Mouse (Mus musculus) liver, embryonic 16.5 days (tissue): ENCODE results near the gene Gm5767. TPM values are rescaled to one million over a fixed set of nuclear protein-coding genes. Genes with fewer than 3 reads are reported as not detected.

Experiments used
- ATAC-seq: fragments of 200-750 bp; cut with Nextera tagmentation; 2 replicates; pipeline ENCODE4 v1.8.0; 2017; ENCODE audit warnings: low read depth, mild to moderate bottlenecking, moderate number of reproducible peaks, moderate library complexity
- H3K27ac ChIP-seq: fragments of 300-500 bp; sonication (generic); 2 replicates; pipeline ENCODE4 v1.5.1; 2014; ENCODE audit warnings: mild to moderate bottlenecking, low read length
- H3K27me3 ChIP-seq: fragments of 300-500 bp; sonication (generic); 2 replicates; pipeline ENCODE4 v1.6.1; 2014; ENCODE audit warnings: low read depth, low read length, mixed read lengths; ENCODE audit not compliant: control insufficient read depth, insufficient read depth
- H3K36me3 ChIP-seq: fragments of 300-500 bp; sonication (generic); 2 replicates; pipeline ENCODE4 v1.6.1; 2014; ENCODE audit warnings: mild to moderate bottlenecking; ENCODE audit not compliant: control insufficient read depth, insufficient read depth
- H3K4me1 ChIP-seq: fragments of 300-500 bp; sonication (generic); 2 replicates; pipeline ENCODE4 v1.6.1; 2014; ENCODE audit warnings: low read depth, low read length, mixed read lengths; ENCODE audit not compliant: control insufficient read depth
- H3K4me2 ChIP-seq: fragments of 300-500 bp; sonication (generic); 2 replicates; pipeline ENCODE4 v1.6.1; 2014; ENCODE audit warnings: low read depth, low read length, mixed read lengths
- H3K4me3 ChIP-seq: fragments of 300-500 bp; sonication (generic); 2 replicates; pipeline ENCODE4 v1.5.1; 2014; ENCODE audit warnings: low read depth, mild to moderate bottlenecking, low read length
- H3K9ac ChIP-seq: fragments of 300-500 bp; sonication (generic); 2 replicates; pipeline ENCODE4 v1.6.1; 2014; ENCODE audit warnings: low read depth, low read length
- H3K9me3 ChIP-seq: fragments of 300-500 bp; sonication (generic); replicated peaks from 2 replicates; pipeline ENCODE4 v1.6.1; 2016; ENCODE audit warnings: low read length; ENCODE audit not compliant: control insufficient read depth
- WGBS: fragments of 180-500 bp; shearing (Covaris S2); extraction: QIAGEN DNeasy Blood & Tissue Kit; methylation state at CpG from one replicate; pipeline ENCODE4 v1.1.7; 2014; ENCODE audit not compliant: insufficient replicate concordance; 5-methylcytosine and 5-hydroxymethylcytosine counted together
- polyA plus RNA-seq: library from polyadenylated mRNA; unstranded; fragments of >200 nt; fragmentation: Nextera tagmentation; extraction: Ambion mirVana; gene quantifications from 2 replicates; pipeline ENCODE4 v1.2.1, GENCODE M21; 2015

Gene Gm5767
- polyA plus RNA-seq, 1 experiment from 2014 or later = not detected

GRCm38 (mm10) chr16:8685087-8685486 is 4.5 kb downstream of the Gm5767 start:
- peaks cover 27% of the 10 kb centered on the region for H3K36me3 ChIP-seq
- ATAC-seq = no peak
- H3K9me3 ChIP-seq = no peaks in the 10 kb centered on the region
- no peak overlapping the region for H3K4me3 ChIP-seq
- no peaks in the 10 kb centered on the region for H3K27me3 ChIP-seq
- H3K4me2 ChIP-seq = no peak overlapping the region
- peak overlapping the region; percentile 96; the same call in 1 of the 2 replicates for H3K27ac ChIP-seq
- peaks cover 55% of the 10 kb centered on the region for H3K4me1 ChIP-seq
- 66% methylated on average over 4 of the region's 4 CpGs for WGBS
- peak overlapping the region; percentile 40 for H3K9ac ChIP-seq

DNA sequence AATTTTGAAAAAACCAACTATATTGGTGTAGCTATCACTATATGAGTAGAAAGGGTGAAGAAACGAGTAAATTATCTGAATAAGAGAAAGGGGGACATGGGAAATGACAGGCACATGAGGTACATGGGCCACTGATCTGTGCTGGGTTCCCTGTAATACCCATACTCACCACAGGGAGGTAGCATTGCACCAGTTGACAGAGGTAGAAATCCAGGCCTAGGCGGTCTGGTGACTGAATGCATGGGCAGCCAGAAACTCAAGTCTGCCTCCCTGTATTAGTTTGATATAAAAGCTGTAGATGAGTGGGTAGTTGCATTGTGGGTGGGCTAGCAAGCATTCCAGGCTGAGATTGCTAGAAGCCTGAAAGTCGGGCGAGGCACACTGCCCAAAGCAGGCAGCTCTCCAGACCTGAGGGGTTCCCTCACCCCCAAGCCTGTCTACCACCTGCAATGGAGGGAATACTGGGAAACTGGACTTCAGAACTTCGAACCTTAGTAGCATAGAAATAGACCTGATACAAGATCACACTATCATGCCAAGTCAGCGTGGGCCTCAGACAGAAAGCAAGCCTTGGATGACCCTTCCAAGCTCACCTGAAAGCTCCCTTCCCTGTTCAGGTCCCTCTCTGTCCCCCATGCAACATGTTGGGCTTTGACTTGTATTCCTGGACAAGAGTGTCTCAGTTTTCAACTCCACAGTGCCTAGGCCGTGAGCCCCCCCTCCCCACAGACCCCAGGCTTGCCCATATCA is 5.7 kb downstream of the Gm5767 start:
- peak overlapping the region; percentile 96 for H3K27ac ChIP-seq
- H3K9ac ChIP-seq = peak overlapping the region; percentile 80
- H3K4me3 ChIP-seq = peak overlapping the region; percentile 49
- peak; percentile 49 for ATAC-seq
- WGBS = 15% methylated on average over 7 of the region's 7 CpGs
- H3K9me3 ChIP-seq = no peaks in the 10 kb centered on the region
- H3K36me3 ChIP-seq = peaks cover 39% of the 10 kb centered on the region
- H3K27me3 ChIP-seq = no peaks in the 10 kb centered on the region
- H3K4me1 ChIP-seq = peaks cover 52% of the 10 kb centered on the region
- H3K4me2 ChIP-seq = peak overlapping the region; percentile 79

DNA sequence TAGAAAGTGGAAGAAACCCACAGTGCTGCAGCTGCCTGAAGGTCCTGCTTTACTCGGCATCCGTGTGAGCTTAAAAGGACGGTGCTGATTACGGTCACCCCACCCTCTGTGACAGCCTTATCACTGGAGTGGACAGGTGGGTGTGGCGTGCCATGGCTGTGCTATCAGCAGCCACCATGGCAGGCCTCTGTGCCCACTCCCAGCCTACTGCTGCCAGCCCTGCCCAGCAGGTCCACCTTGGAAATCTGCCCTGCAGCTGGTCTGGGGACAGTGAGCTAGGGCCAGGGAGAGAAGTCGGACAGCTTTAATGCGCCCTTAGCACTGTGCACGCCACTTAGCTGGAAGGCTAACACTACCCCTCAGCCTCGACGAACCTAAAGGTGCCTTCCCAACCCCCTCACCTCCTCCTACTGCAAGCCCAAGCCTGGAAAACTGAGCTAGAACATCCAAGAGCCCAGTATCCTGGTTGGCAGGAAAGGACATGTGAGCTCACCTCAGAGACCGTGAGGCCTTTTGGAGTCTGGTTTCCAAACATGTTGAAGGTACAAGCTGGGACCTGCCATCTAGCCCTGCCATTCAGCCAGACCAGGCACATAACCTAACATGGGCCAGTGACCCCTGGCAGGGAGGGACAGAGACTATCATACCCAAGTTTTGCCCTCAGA is 6.4 kb downstream of the Gm5767 start:
- peak; percentile 99 for ATAC-seq
- no peaks in the 10 kb centered on the region for H3K9me3 ChIP-seq
- peak overlapping the region; percentile 79 for H3K4me2 ChIP-seq
- H3K4me1 ChIP-seq = peaks cover 52% of the 10 kb centered on the region
- WGBS = 25% methylated on average over 11 of the region's 11 CpGs
- H3K4me3 ChIP-seq = peak overlapping the region; percentile 49
- peak overlapping the region; percentile 96 for H3K27ac ChIP-seq
- peaks cover 46% of the 10 kb centered on the region for H3K36me3 ChIP-seq
- H3K9ac ChIP-seq = peak overlapping the region; percentile 80
- H3K27me3 ChIP-seq = no peaks in the 10 kb centered on the region

GRCm38 (mm10) chr16:8687559-8688112 is 7.1 kb downstream of the Gm5767 start:
- Histone ChIP-seq H3K9ac (peak overlapping the region; percentile 63), H3K4me1 (peaks cover 52% of the 10 kb centered on the region), H3K36me3 (peaks cover 52% of the 10 kb centered on the region), H3K9me3 (no peaks in the 10 kb centered on the region), H3K4me3 (no peak overlapping the region), H3K4me2 (peak overlapping the region; percentile 54), H3K27ac (peak overlapping the region; percentile 93), H3K27me3 (no peaks in the 10 kb centered on the region)
- ATAC-seq = no peak

DNA sequence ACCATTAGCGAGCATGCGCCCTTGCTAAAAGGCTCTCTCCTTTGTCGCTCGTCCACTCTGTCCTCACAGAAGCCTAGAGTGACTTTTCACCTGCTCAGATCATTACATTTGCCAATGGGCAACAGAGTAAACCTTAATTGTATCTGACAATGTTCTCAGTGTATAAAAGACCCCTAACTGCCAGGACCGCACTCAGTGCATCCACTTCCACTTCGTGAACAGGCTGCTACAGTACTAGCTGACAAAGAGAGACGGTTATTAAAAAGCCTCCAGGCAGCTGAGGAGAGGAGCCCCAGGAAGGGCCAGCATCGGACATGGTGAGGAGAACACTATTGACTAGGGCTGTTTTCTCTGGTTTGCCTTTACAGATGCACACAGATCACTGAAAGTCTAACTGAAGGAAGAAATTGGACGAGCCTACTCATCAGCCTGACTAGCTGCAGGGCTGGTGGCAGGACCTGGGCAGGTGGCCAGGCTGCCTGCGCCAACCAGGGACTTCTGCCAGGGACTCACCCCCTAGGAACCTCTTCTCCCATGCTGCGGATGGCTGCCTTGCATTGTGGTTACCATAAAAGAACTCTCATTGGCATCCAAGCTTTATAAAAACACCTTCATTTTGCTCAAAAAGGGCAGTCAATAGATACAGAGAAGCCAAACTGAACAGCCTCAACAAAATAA is 9.5 kb downstream of the Gm5767 start:
- peak overlapping the region; percentile 47 for H3K27ac ChIP-seq
- peaks cover 43% of the 10 kb centered on the region for H3K4me1 ChIP-seq
- H3K27me3 ChIP-seq = no peaks in the 10 kb centered on the region
- H3K36me3 ChIP-seq = peaks cover 69% of the 10 kb centered on the region
- H3K9ac ChIP-seq = no peak overlapping the region
- no peaks in the 10 kb centered on the region for H3K9me3 ChIP-seq
- WGBS = 93% methylated on average over 11 of the region's 11 CpGs
- H3K4me3 ChIP-seq = no peak overlapping the region
- no peak for ATAC-seq
- H3K4me2 ChIP-seq = no peak overlapping the region

- no peak for ATAC-seq
- no peak overlapping the region for H3K4me2 ChIP-seq
- peaks cover 33% of the 10 kb centered on the region for H3K4me1 ChIP-seq
- H3K27ac ChIP-seq = peak overlapping the region; percentile 73
- H3K27me3 ChIP-seq = no peaks in the 10 kb centered on the region
- 89% methylated on average over 7 of the region's 7 CpGs for WGBS
- H3K4me3 ChIP-seq = no peak overlapping the region
- peaks cover 78% of the 10 kb centered on the region for H3K36me3 ChIP-seq
- no peaks in the 10 kb centered on the region for H3K9me3 ChIP-seq
- H3K9ac ChIP-seq = no peak overlapping the region
Observed at GRCm38 (mm10) chr16:8691206-8691605, 10.6 kb downstream of the Gm5767 start.

DNA sequence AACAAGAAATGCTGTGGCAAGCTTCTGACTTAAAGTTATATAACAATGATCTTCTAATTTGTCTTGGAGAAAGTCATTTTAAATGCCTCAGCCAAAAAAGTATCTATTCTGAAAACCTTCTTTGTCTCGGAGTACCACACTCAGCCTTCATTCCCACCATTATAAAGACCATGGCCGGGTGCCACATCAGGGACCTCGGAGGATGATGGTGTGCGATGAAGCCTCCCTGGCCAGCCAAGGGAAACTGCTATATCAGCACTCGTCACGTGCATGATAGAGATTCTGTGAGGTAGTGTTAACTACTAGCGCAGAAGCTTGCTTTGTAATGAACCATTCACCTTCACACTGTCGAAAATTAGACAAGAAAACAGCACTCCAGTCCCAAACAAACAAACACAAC is 19.0 kb downstream of the Gm5767 start:
- WGBS = 93% methylated on average over 8 of the region's 8 CpGs
- Histone ChIP-seq H3K4me3 (no peak overlapping the region), H3K4me1 (peaks cover 2% of the 10 kb centered on the region), H3K4me2 (no peak overlapping the region), H3K36me3 (peaks cover 96% of the 10 kb centered on the region), H3K9ac (no peak overlapping the region), H3K27me3 (no peaks in the 10 kb centered on the region), H3K27ac (no peak overlapping the region), H3K9me3 (no peaks in the 10 kb centered on the region)
- ATAC-seq = no peak

DNA sequence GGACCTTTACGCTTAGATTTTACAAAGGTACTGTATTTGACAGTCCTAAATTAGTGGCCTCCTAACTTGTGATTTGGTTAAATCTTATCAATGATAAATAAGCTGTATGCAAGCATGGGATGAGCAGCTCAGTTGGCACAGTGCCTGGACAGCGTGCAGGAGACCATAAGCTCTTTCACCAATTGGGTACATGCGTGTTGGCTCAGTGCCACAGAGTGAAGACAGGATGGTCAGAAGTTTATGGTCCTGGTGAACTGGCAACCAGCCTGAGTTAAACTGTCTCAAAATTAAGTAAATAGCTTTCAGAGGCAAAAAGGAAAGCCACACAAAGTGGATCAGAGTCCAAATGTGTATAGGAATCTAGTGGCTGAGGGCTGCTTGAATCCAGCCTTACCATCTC is 20.0 kb downstream of the Gm5767 start:
- no peak overlapping the region for H3K4me2 ChIP-seq
- peak; percentile 72 for ATAC-seq
- WGBS = 88% methylated on average over 3 of the region's 3 CpGs

More for the DNA sequence above, 20.0 kb downstream of the Gm5767 start:
- H3K4me1 ChIP-seq = peaks cover 2% of the 10 kb centered on the region
- H3K9me3 ChIP-seq = no peaks in the 10 kb centered on the region
- peak overlapping the region; percentile 15 for H3K27ac ChIP-seq
- H3K4me3 ChIP-seq = no peak overlapping the region
- no peaks in the 10 kb centered on the region for H3K27me3 ChIP-seq
- peaks cover 95% of the 10 kb centered on the region for H3K36me3 ChIP-seq
- no peak overlapping the region for H3K9ac ChIP-seq
